ENCODE assay signal across 10 mouse cellular contexts in the genomic region with DNA sequence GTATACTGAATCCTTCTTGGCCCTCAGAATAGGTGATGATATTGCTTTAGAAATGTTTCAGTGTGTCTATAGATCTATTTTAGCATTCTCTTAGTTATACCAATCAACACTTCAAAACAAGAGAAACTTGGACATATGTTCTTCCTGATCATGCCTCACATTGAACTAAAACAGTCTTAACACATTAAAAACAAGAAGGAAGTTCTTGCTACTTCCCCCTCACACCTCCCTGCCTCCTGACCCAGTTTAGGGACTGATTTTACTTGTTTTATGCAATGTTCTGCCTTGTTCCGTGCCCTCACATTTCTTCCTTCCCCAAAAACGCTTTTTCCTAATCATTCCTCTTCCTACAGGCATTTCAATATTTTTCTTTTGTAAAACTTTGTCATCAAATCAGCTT.
"Had no signal": no experiment of that assay in that cellular context is flagged by ENCODE, and none has a peak within 500 bp of the region (broad histone marks: within the 10 kb centered on the region; RNA-seq: fewer than 3 reads in every experiment).

No protein-coding gene starts in this region.

- DNase-seq: kidney, adult 11 months; kidney, adult 9 months; kidney, postnatal 36 days; layer of hippocampus, adult 9-11 months; layer of hippocampus, postnatal 36 days; lung, adult 2 months; lung, postnatal 36 days; right cerebral cortex, postnatal 25 days; thymus, adult 2 months; thymus, postnatal 25 days had no signal
